Mouse (Mus musculus): ENCODE measurements around the gene Slit1. TPM values are rescaled to one million over a fixed set of nuclear protein-coding genes. Genes with fewer than 3 reads are reported as not detected.

Gene Slit1
- polyA plus RNA-seq, 1 experiment from 2014 or later = 1.0 TPM

DNA sequence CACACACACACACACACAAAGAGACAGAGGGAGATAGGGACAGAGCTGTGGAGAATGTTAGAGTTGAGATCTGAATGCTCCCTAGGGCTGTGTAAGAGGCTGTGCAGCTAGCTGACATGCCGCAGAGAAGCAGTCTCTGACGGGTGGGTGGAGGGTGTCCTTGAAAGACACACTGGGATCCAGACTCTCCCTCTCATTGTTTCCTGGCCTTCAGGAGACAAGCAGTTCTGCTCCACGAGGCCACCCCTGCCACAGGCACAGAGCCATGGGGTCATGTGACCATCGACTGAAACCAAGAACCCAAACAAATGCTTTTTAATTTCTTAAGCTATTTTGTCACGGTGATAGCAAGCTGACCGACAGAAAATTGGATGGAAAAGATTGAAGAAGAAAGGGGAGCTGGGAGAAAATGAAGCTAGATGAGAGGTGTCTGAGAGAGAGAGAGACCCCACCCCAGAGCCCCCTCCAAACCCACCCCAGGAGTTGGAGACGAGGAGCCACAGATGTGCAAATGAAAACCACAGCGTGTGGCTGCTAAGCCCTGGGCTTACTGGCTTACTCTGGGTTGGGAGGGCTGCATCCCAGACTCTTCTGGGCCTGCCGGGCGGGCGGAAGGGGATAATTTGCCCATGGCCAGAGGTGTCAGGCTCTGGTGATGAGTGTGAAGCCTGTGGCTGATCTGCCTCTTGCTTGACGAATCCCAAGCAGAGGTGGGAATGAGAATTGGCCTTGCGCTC lies 79.8 kb downstream of the Slit1 start:
- Histone ChIP-seq H3K27me3 (replicated peaks; ENCODE audit: control insufficient read depth, insufficient read depth, low read length) (peaks cover 13% of the 10 kb centered on the region; the same call in 1 of the 2 replicates), H3K36me3 (ENCODE audit: control insufficient read depth, insufficient read depth, low read length) (no peaks in the 10 kb centered on the region), H3K4me2 (ENCODE audit: low read length) (no peak overlapping the region), H3K9me3 (ENCODE audit: control insufficient read depth, low read length) (no peaks in the 10 kb centered on the region), H3K27ac (ENCODE audit: low read depth) (no peak overlapping the region), H3K4me3 (ENCODE audit: low read depth, low read length) (no peak overlapping the region), H3K9ac (ENCODE audit: low read length) (no peak overlapping the region), H3K4me1 (replicated peaks; ENCODE audit: control insufficient read depth, insufficient read depth, low read length) (no peaks in the 10 kb centered on the region)
- ATAC-seq (replicated peaks; ENCODE audit: low FRiP score, low TSS enrichment, low read depth) (no peak), DNase-seq (ENCODE audit: low spot score) (no peak)
- WGBS = 16% methylated on average over 13 of the region's 13 CpGs

- ATAC-seq (replicated peaks; ENCODE audit: low FRiP score, low TSS enrichment, low read depth) = no peak
- H3K4me2 ChIP-seq (ENCODE audit: low read length) = no peak overlapping the region
- no peaks in the 10 kb centered on the region for H3K36me3 ChIP-seq (ENCODE audit: control insufficient read depth, insufficient read depth, low read length)
- H3K4me3 ChIP-seq (ENCODE audit: low read depth, low read length) = no peak overlapping the region
- H3K9me3 ChIP-seq (ENCODE audit: control insufficient read depth, low read length) = no peaks in the 10 kb centered on the region
- H3K4me1 ChIP-seq (replicated peaks; ENCODE audit: control insufficient read depth, insufficient read depth, low read length) = no peaks in the 10 kb centered on the region
- H3K27ac ChIP-seq (ENCODE audit: low read depth) = no peak overlapping the region
- DNase-seq (ENCODE audit: low spot score) = no peak
- H3K9ac ChIP-seq (ENCODE audit: low read length) = no peak overlapping the region
- WGBS = 82% methylated on average over 13 of the region's 13 CpGs
- H3K27me3 ChIP-seq (replicated peaks; ENCODE audit: control insufficient read depth, insufficient read depth, low read length) = peaks cover 23% of the 10 kb centered on the region
These were observed 82.0 kb downstream of the Slit1 start for GRCm38 (mm10) chr19:41661466-41661865.

GRCm38 (mm10) chr19:41660999-41661374 lies 82.5 kb downstream of the Slit1 start:
- WGBS = 17% methylated on average over 4 of the region's 4 CpGs
- no peaks in the 10 kb centered on the region for H3K9me3 ChIP-seq (ENCODE audit: control insufficient read depth, low read length)
- peaks cover 25% of the 10 kb centered on the region for H3K27me3 ChIP-seq (replicated peaks; ENCODE audit: control insufficient read depth, insufficient read depth, low read length)
- H3K4me1 ChIP-seq (replicated peaks; ENCODE audit: control insufficient read depth, insufficient read depth, low read length) = no peaks in the 10 kb centered on the region
- no peaks in the 10 kb centered on the region for H3K36me3 ChIP-seq (ENCODE audit: control insufficient read depth, insufficient read depth, low read length)
- peak; percentile 87 for DNase-seq (ENCODE audit: low spot score)
- no peak overlapping the region for H3K9ac ChIP-seq (ENCODE audit: low read length)
- H3K4me2 ChIP-seq (ENCODE audit: low read length) = no peak overlapping the region
- H3K4me3 ChIP-seq (ENCODE audit: low read depth, low read length) = no peak overlapping the region
- ATAC-seq (replicated peaks; ENCODE audit: low FRiP score, low TSS enrichment, low read depth) = no peak
- no peak overlapping the region for H3K27ac ChIP-seq (ENCODE audit: low read depth)

DNA sequence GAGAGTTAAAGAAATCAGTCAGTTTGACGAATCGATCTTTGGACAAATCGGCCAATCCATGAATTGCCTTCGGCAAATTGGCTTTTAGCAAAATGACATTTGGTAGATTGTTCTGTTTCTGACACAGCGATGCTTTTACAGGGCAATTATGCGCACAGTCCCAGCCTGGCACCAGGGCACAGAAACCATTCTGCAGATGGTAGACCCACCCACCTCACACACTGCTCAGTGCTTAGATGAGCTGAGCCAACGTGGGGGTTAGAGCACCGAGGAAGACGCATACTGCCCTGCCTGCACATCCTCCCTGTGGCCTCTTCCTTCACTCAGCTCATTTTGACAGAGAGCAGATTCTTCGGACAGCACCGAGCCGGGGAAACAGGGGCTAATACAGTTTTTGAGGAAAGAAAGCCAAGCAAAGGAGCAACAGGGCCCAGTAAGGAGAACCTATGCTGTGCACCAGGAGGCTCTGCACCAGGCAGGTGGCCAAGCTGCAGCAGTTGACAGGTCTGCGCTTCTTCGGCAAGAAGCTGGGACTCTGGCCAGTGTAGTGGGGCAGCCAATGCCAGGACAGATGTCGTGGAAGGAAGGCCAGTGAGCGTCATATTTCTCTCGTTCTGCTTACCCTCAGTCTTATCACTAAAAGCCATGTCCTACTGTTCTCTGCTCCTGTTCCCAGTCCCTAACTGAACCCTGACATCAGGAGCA lies 83.0 kb downstream of the Slit1 start:
- ATAC-seq (replicated peaks; ENCODE audit: low FRiP score, low TSS enrichment, low read depth) = no peak
- peaks cover 25% of the 10 kb centered on the region for H3K27me3 ChIP-seq (replicated peaks; ENCODE audit: control insufficient read depth, insufficient read depth, low read length)

DNA sequence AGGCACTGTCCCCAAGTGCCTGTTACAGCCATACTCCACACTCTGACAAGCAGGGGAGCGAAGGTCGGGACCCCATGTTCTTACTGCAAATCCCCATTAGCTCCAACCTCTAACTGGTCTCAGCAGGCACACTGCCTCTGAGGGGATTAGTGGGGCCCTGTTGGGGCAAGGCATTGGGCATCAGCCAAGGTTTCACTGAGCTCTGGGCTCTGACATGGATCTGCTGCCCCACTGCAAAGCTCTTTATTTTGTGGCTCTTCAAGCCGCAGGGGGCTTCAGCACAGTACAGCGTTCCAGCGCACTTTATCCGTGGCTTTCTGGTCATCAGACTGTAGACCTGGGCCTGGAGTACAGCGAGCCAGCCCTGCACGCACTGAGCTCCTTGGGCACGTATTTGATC lies 86.0 kb downstream of the Slit1 start:
- no peaks in the 10 kb centered on the region for H3K36me3 ChIP-seq (ENCODE audit: control insufficient read depth, insufficient read depth, low read length)
- no peak overlapping the region for H3K4me3 ChIP-seq (ENCODE audit: low read depth, low read length)
- no peaks in the 10 kb centered on the region for H3K4me1 ChIP-seq (replicated peaks; ENCODE audit: control insufficient read depth, insufficient read depth, low read length)
- WGBS = 33% methylated on average over 9 of the region's 9 CpGs
- no peaks in the 10 kb centered on the region for H3K9me3 ChIP-seq (ENCODE audit: control insufficient read depth, low read length)
- H3K4me2 ChIP-seq (ENCODE audit: low read length) = no peak overlapping the region
- DNase-seq (ENCODE audit: low spot score) (no peak), ATAC-seq (replicated peaks; ENCODE audit: low FRiP score, low TSS enrichment, low read depth) (no peak)
- H3K9ac ChIP-seq (ENCODE audit: low read length) = no peak overlapping the region
- no peak overlapping the region for H3K27ac ChIP-seq (ENCODE audit: low read depth)
- peaks cover 15% of the 10 kb centered on the region for H3K27me3 ChIP-seq (replicated peaks; ENCODE audit: control insufficient read depth, insufficient read depth, low read length)

More for the DNA sequence above, 83.0 kb downstream of the Slit1 start:
- Histone ChIP-seq H3K27ac (ENCODE audit: low read depth) (no peak overlapping the region), H3K9me3 (ENCODE audit: control insufficient read depth, low read length) (no peaks in the 10 kb centered on the region), H3K4me3 (ENCODE audit: low read depth, low read length) (no peak overlapping the region), H3K4me1 (replicated peaks; ENCODE audit: control insufficient read depth, insufficient read depth, low read length) (no peaks in the 10 kb centered on the region), H3K36me3 (ENCODE audit: control insufficient read depth, insufficient read depth, low read length) (no peaks in the 10 kb centered on the region), H3K4me2 (ENCODE audit: low read length) (no peak overlapping the region), H3K9ac (ENCODE audit: low read length) (no peak overlapping the region)
- no peak for DNase-seq (ENCODE audit: low spot score)
- 61% methylated on average over 17 of the region's 17 CpGs for WGBS

DNA sequence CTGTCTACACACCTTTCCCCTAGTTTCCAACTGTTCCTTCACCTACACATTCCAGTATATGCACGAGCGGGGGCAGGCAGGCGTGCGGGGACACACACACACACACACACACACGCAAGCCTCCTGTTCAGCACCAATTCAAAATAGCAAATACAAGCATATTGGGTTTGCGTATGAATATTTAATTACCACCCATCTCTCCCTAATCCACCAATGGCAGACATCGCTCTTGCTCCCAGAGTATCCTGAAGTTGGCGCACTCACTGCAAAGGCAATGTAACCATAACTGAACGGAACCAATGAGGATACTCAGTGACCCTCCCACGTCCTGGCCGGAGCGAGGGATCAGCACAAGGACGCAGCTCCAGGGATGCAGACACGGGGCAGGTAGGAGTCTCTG lies 86.8 kb downstream of the Slit1 start:
- Histone ChIP-seq H3K4me3 (ENCODE audit: low read depth, low read length) (no peak overlapping the region), H3K36me3 (ENCODE audit: control insufficient read depth, insufficient read depth, low read length) (no peaks in the 10 kb centered on the region), H3K27ac (ENCODE audit: low read depth) (no peak overlapping the region), H3K9ac (ENCODE audit: low read length) (no peak overlapping the region), H3K9me3 (ENCODE audit: control insufficient read depth, low read length) (no peaks in the 10 kb centered on the region), H3K4me2 (ENCODE audit: low read length) (no peak overlapping the region), H3K27me3 (replicated peaks; ENCODE audit: control insufficient read depth, insufficient read depth, low read length) (peaks cover 15% of the 10 kb centered on the region), H3K4me1 (replicated peaks; ENCODE audit: control insufficient read depth, insufficient read depth, low read length) (no peaks in the 10 kb centered on the region)
- WGBS = 80% methylated on average over 14 of the region's 14 CpGs
- ATAC-seq (replicated peaks; ENCODE audit: low FRiP score, low TSS enrichment, low read depth) = no peak
- no peak for DNase-seq (ENCODE audit: low spot score)

GRCm38 (mm10) chr19:41655970-41656369 lies 87.5 kb downstream of the Slit1 start:
- H3K9ac ChIP-seq (ENCODE audit: low read length) = no peak overlapping the region
- no peak overlapping the region for H3K4me2 ChIP-seq (ENCODE audit: low read length)
- no peaks in the 10 kb centered on the region for H3K9me3 ChIP-seq (ENCODE audit: control insufficient read depth, low read length)
- 8% methylated on average over 9 of the region's 9 CpGs for WGBS
- H3K36me3 ChIP-seq (ENCODE audit: control insufficient read depth, insufficient read depth, low read length) = no peaks in the 10 kb centered on the region
- no peak overlapping the region for H3K4me3 ChIP-seq (ENCODE audit: low read depth, low read length)
- no peaks in the 10 kb centered on the region for H3K4me1 ChIP-seq (replicated peaks; ENCODE audit: control insufficient read depth, insufficient read depth, low read length)
- DNase-seq (ENCODE audit: low spot score) (peak; percentile 89), ATAC-seq (replicated peaks; ENCODE audit: low FRiP score, low TSS enrichment, low read depth) (no peak)
- peaks cover 15% of the 10 kb centered on the region for H3K27me3 ChIP-seq (replicated peaks; ENCODE audit: control insufficient read depth, insufficient read depth, low read length)
- H3K27ac ChIP-seq (ENCODE audit: low read depth) = no peak overlapping the region

DNA sequence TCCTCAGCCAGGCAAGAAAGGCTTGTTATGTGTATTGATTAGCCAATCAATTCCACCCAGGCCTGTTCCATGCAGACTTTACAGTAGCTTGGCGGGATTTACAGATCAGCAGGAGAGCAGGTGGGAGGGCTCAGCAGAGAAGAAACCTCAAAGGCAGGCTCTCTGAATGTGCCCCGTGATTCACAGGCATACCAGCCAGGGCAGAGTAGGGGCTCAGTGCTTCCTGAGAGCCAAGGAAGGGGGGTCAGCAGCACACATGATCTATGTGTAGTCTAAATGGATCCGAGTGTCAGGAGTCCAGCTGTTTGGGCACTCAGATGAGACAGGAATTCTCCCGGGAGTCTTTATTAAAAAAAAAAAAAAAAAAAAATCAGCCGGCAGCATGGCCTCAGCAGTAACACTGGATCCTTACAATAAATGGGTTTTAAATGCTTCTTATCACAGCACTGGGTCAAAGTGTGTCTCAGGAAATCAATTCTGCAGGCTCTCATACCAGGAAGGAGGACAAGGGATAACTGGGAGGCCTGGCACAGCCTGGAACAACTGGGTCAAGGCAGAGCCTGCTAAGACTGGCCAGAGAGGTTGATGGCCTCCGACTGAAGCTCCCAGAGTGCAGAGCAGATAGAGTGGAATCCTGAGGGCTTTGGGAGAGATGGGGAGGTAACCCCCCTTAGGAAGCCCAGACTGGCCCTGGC lies 88.2 kb downstream of the Slit1 start:
- no peak for DNase-seq (ENCODE audit: low spot score)
- Histone ChIP-seq H3K4me1 (replicated peaks; ENCODE audit: control insufficient read depth, insufficient read depth, low read length) (no peaks in the 10 kb centered on the region), H3K36me3 (ENCODE audit: control insufficient read depth, insufficient read depth, low read length) (no peaks in the 10 kb centered on the region), H3K27ac (ENCODE audit: low read depth) (no peak overlapping the region), H3K4me2 (ENCODE audit: low read length) (no peak overlapping the region), H3K27me3 (replicated peaks; ENCODE audit: control insufficient read depth, insufficient read depth, low read length) (peaks cover 15% of the 10 kb centered on the region), H3K4me3 (ENCODE audit: low read depth, low read length) (no peak overlapping the region), H3K9me3 (ENCODE audit: control insufficient read depth, low read length) (no peaks in the 10 kb centered on the region), H3K9ac (ENCODE audit: low read length) (no peak overlapping the region)
- 18% methylated on average over 6 of the region's 6 CpGs for WGBS
- ATAC-seq (replicated peaks; ENCODE audit: low FRiP score, low TSS enrichment, low read depth) = no peak
